25 mouse cellular contexts compared by ENCODE assay signal in genomic region chr14:112075071-112075470, GRCm38 (mm10).
DNase-seq lines count a peak whose midpoint lies in the region; ATAC-seq and TF ChIP-seq lines count a peak whose summit lies in the region.
"Had no signal": no experiment of that assay in that cellular context is flagged by ENCODE, and none has a peak within 500 bp of the region (broad histone marks: within the 10 kb centered on the region; RNA-seq: fewer than 3 reads in every experiment).

No protein-coding gene starts in this region.

- H3K9ac ChIP-seq in heart, embryonic 15.5 days = no peak overlapping the region
- H3K9ac ChIP-seq in midbrain, embryonic 11.5 days (ENCODE audit: low read length) = no peak overlapping the region
- no peak overlapping the region for H3K9ac ChIP-seq in midbrain, embryonic 14.5 days (replicated peaks; ENCODE audit: low read length)
- H3K9ac ChIP-seq: embryonic facial prominence, embryonic 12.5 days; forebrain, postnatal 0 days; hindbrain, embryonic 13.5 days; liver, embryonic 14.5 days; midbrain, embryonic 13.5 days; neural tube, embryonic 15.5 days; stomach, embryonic 15.5 days had no signal

- H3K36me3 ChIP-seq in heart, embryonic 15.5 days = no peaks in the 10 kb centered on the region
- no peaks in the 10 kb centered on the region for H3K36me3 ChIP-seq in midbrain, embryonic 11.5 days (ENCODE audit: control insufficient read depth, insufficient read depth, low read length)
- H3K36me3 ChIP-seq in midbrain, embryonic 14.5 days (ENCODE audit: control insufficient read depth, insufficient read depth, low read length) = no peaks in the 10 kb centered on the region
- H3K36me3 ChIP-seq in G1E (replicated peaks) = no peaks in the 10 kb centered on the region
- H3K36me3 ChIP-seq: embryonic facial prominence, embryonic 12.5 days; heart, embryonic 10.5 days; hindbrain, embryonic 13.5 days; midbrain, embryonic 13.5 days; neural tube, embryonic 15.5 days; stomach, embryonic 15.5 days had no signal

- H3K27me3 ChIP-seq in heart, embryonic 15.5 days = no peaks in the 10 kb centered on the region
- H3K27me3 ChIP-seq in midbrain, embryonic 11.5 days (ENCODE audit: control insufficient read depth, insufficient read depth, low read length) = no peaks in the 10 kb centered on the region
- no peaks in the 10 kb centered on the region for H3K27me3 ChIP-seq in midbrain, embryonic 14.5 days (ENCODE audit: control insufficient read depth, insufficient read depth, low read length)
- no peaks in the 10 kb centered on the region for H3K27me3 ChIP-seq in G1E (ENCODE audit: insufficient read depth, low read length)
- H3K27me3 ChIP-seq: embryonic facial prominence, embryonic 12.5 days; hindbrain, embryonic 13.5 days; midbrain, embryonic 13.5 days; neural tube, embryonic 15.5 days; stomach, embryonic 15.5 days had no signal

- no peak overlapping the region for H3K27ac ChIP-seq in heart, embryonic 15.5 days
- no peak overlapping the region for H3K27ac ChIP-seq in midbrain, embryonic 11.5 days (ENCODE audit: low read depth, low read length)
- no peak overlapping the region for H3K27ac ChIP-seq in midbrain, embryonic 14.5 days (replicated peaks; ENCODE audit: low read depth, low read length)
- H3K27ac ChIP-seq: embryonic facial prominence, embryonic 12.5 days; heart, embryonic 10.5 days; hindbrain, embryonic 13.5 days; liver, embryonic 14.5 days; macrophage; midbrain, embryonic 13.5 days; neural tube, embryonic 15.5 days; stomach, embryonic 15.5 days had no signal

- no peak overlapping the region for H3K4me2 ChIP-seq in heart, embryonic 15.5 days
- no peak overlapping the region for H3K4me2 ChIP-seq in midbrain, embryonic 11.5 days
- H3K4me2 ChIP-seq in midbrain, embryonic 14.5 days (ENCODE audit: low read length) = no peak overlapping the region
- H3K4me2 ChIP-seq: embryonic facial prominence, embryonic 12.5 days; hindbrain, embryonic 13.5 days; midbrain, embryonic 13.5 days; neural tube, embryonic 15.5 days; stomach, embryonic 15.5 days had no signal

- no peak for TF ChIP-seq CTCF in G1E (IDR thresholded peaks at IDR 0.05; ENCODE audit: low read depth, low read length)

- WGBS in heart, embryonic 15.5 days = 82% methylated on average over 1 of the region's 1 CpGs
- 92% methylated on average over 1 of the region's 1 CpGs for WGBS in midbrain, embryonic 11.5 days
- 91% methylated on average over 1 of the region's 1 CpGs for WGBS in midbrain, embryonic 14.5 days

- 0 out of 2 replicates have a peak, but pooled peaks have one; percentile 18 for ATAC-seq in heart, embryonic 15.5 days (replicated peaks; ENCODE audit: insufficient number of reproducible peaks, insufficient read depth, low FRiP score, low read depth)
- ATAC-seq in midbrain, embryonic 11.5 days (ENCODE audit: low FRiP score) = 0 out of 2 replicates have a peak, but pooled peaks have one; percentile 55
- ATAC-seq in midbrain, embryonic 14.5 days (ENCODE audit: low FRiP score, low TSS enrichment) = no peak; the same call in 1 of the 2 replicates
- peak; percentile 17; the same call in 1 of the 2 replicates for ATAC-seq in G1E (ENCODE audit: extremely low read depth, insufficient number of reproducible peaks, low FRiP score, poor library complexity, severe bottlenecking)
- ATAC-seq: forebrain, postnatal 0 days; inflammation-experienced regulatory T-cells, adult 6 months; midbrain, embryonic 13.5 days had no signal

- H3K9me3 ChIP-seq in heart, embryonic 15.5 days (replicated peaks) = no peaks in the 10 kb centered on the region
- H3K9me3 ChIP-seq in midbrain, embryonic 11.5 days (ENCODE audit: control insufficient read depth, low read length) = no peaks in the 10 kb centered on the region
- no peaks in the 10 kb centered on the region for H3K9me3 ChIP-seq in midbrain, embryonic 14.5 days (ENCODE audit: control insufficient read depth, low read length)
- H3K9me3 ChIP-seq in G1E (replicated peaks) = no peaks in the 10 kb centered on the region
- H3K9me3 ChIP-seq: embryonic facial prominence, embryonic 12.5 days; heart, embryonic 10.5 days; hindbrain, embryonic 13.5 days; midbrain, embryonic 13.5 days; neural tube, embryonic 15.5 days; stomach, embryonic 15.5 days had no signal

- H3K4me3 ChIP-seq in heart, embryonic 15.5 days = no peak overlapping the region
- no peak overlapping the region for H3K4me3 ChIP-seq in midbrain, embryonic 11.5 days (ENCODE audit: low read depth, low read length)
- H3K4me3 ChIP-seq in midbrain, embryonic 14.5 days (replicated peaks; ENCODE audit: low read depth, low read length) = no peak overlapping the region
- H3K4me3 ChIP-seq in G1E (ENCODE audit: low read depth, low read length) = no peak overlapping the region
- H3K4me3 ChIP-seq: embryonic facial prominence, embryonic 12.5 days; heart, embryonic 10.5 days; hindbrain, embryonic 13.5 days; midbrain, embryonic 13.5 days; neural tube, embryonic 15.5 days; stomach, embryonic 15.5 days had no signal

- no peak for DNase-seq in heart, adult 9 months (ENCODE audit: low spot score in 2 of 2)
- no peak for DNase-seq in midbrain, embryonic 11.5 days (ENCODE audit: low spot score, missing footprints)
- no peak for DNase-seq in midbrain, embryonic 14.5 days
- DNase-seq in G1E (ENCODE audit: low spot score) = no peak
- DNase-seq in mesoderm, embryonic 11.5 days (ENCODE audit: low read depth, low spot score) = peak; percentile 2
- DNase-seq in frontal cortex, adult 2 months (ENCODE audit: extremely low spot score in 1 of 2, low spot score in 1 of 2) = no peak
- DNase-seq: adrenal gland, postnatal 36 days; cerebellum, adult 9-10 months; forebrain, postnatal 0 days; kidney, adult 2 months; kidney, postnatal 25 days; layer of hippocampus, postnatal 36 days; right cerebral cortex, adult 18-20 months; right cerebral cortex, postnatal 4 days; thymus, adult 2 months had no signal

- H3K4me1 ChIP-seq in heart, embryonic 15.5 days (replicated peaks) = no peaks in the 10 kb centered on the region
- H3K4me1 ChIP-seq in midbrain, embryonic 11.5 days (ENCODE audit: control insufficient read depth, insufficient read depth, low read length) = no peaks in the 10 kb centered on the region
- H3K4me1 ChIP-seq in midbrain, embryonic 14.5 days (ENCODE audit: control insufficient read depth, insufficient read depth, low read length) = no peaks in the 10 kb centered on the region
- no peaks in the 10 kb centered on the region for H3K4me1 ChIP-seq in G1E (ENCODE audit: insufficient read depth, low read depth, low read length)
- H3K4me1 ChIP-seq: embryonic facial prominence, embryonic 12.5 days; heart, embryonic 10.5 days; hindbrain, embryonic 13.5 days; midbrain, embryonic 13.5 days; neural tube, embryonic 15.5 days; stomach, embryonic 15.5 days had no signal
